Mouse (Mus musculus): ENCODE results near the gene Rims1. TPM values are rescaled to one million over a fixed set of nuclear protein-coding genes. Genes with fewer than 3 reads are reported as not detected.

Gene Rims1
- polyA plus RNA-seq, 1 experiment from 2014 or later: 2.1 TPM

- Histone ChIP-seq H3K36me3 (ENCODE audit: control insufficient read depth, insufficient read depth, low read length) (no peaks in the 10 kb centered on the region), H3K4me2 (no peak overlapping the region), H3K4me1 (ENCODE audit: control insufficient read depth, insufficient read depth, low read length) (no peaks in the 10 kb centered on the region), H3K4me3 (ENCODE audit: low read depth, low read length) (no peak overlapping the region), H3K27ac (ENCODE audit: low read depth, low read length) (no peak overlapping the region), H3K27me3 (ENCODE audit: control insufficient read depth, insufficient read depth, low read length) (no peaks in the 10 kb centered on the region), H3K9me3 (replicated peaks; ENCODE audit: control insufficient read depth, low read length) (no peaks in the 10 kb centered on the region), H3K9ac (ENCODE audit: low read depth, low read length) (no peak overlapping the region)
- WGBS (ENCODE audit: insufficient replicate concordance): 67% methylated on average over 2 of the region's 2 CpGs
- no peak for ATAC-seq (replicated peaks; ENCODE audit: insufficient number of reproducible peaks, low FRiP score, low TSS enrichment)
These were observed 339.2 kb downstream of the Rims1 start for GRCm38 (mm10) chr1:22466597-22466996.

- no peaks in the 10 kb centered on the region for H3K36me3 ChIP-seq (ENCODE audit: control insufficient read depth, insufficient read depth, low read length)
- WGBS (ENCODE audit: insufficient replicate concordance): 84% methylated on average over 2 of the region's 2 CpGs
- no peaks in the 10 kb centered on the region for H3K9me3 ChIP-seq (replicated peaks; ENCODE audit: control insufficient read depth, low read length)
- H3K27me3 ChIP-seq (ENCODE audit: control insufficient read depth, insufficient read depth, low read length): no peaks in the 10 kb centered on the region
- H3K9ac ChIP-seq (ENCODE audit: low read depth, low read length): no peak overlapping the region
- ATAC-seq (replicated peaks; ENCODE audit: insufficient number of reproducible peaks, low FRiP score, low TSS enrichment): no peak
- H3K27ac ChIP-seq (ENCODE audit: low read depth, low read length): no peak overlapping the region
- H3K4me2 ChIP-seq: no peak overlapping the region
- H3K4me3 ChIP-seq (ENCODE audit: low read depth, low read length): no peak overlapping the region
- H3K4me1 ChIP-seq (ENCODE audit: control insufficient read depth, insufficient read depth, low read length): no peaks in the 10 kb centered on the region
These were observed 381.8 kb downstream of the Rims1 start for GRCm38 (mm10) chr1:22424020-22424419.

DNA sequence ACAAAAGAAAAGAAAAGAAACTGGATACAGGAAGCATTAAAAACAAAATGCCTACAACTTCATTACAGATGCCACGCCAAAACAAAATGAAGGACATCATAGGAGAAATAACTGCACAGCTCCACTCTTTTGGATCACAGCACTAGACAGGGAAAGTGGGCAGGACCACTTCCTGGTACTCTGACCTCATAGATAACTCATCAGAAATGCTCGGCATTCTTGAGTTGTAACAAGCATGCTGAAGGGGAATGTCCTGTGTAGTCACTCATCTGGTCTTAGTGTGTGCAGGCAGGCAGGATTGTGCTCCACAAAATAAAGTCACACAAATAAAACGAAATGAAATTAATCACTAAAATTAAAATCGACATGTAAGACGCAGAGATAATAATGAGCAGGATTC lies 383.7 kb downstream of the Rims1 start:
- no peaks in the 10 kb centered on the region for H3K4me1 ChIP-seq (ENCODE audit: control insufficient read depth, insufficient read depth, low read length)
- no peak overlapping the region for H3K9ac ChIP-seq (ENCODE audit: low read depth, low read length)
- H3K27ac ChIP-seq (ENCODE audit: low read depth, low read length): no peak overlapping the region
- no peaks in the 10 kb centered on the region for H3K9me3 ChIP-seq (replicated peaks; ENCODE audit: control insufficient read depth, low read length)
- H3K4me3 ChIP-seq (ENCODE audit: low read depth, low read length): no peak overlapping the region
- H3K36me3 ChIP-seq (ENCODE audit: control insufficient read depth, insufficient read depth, low read length): no peaks in the 10 kb centered on the region
- WGBS (ENCODE audit: insufficient replicate concordance): 60% methylated on average over 5 of the region's 5 CpGs
- no peak overlapping the region for H3K4me2 ChIP-seq
- no peak; the same call in 1 of the 2 replicates for ATAC-seq (replicated peaks; ENCODE audit: insufficient number of reproducible peaks, low FRiP score, low TSS enrichment)
- no peaks in the 10 kb centered on the region for H3K27me3 ChIP-seq (ENCODE audit: control insufficient read depth, insufficient read depth, low read length)

GRCm38 (mm10) chr1:22410173-22410572 lies 395.6 kb downstream of the Rims1 start:
- H3K27ac ChIP-seq (ENCODE audit: low read depth, low read length): no peak overlapping the region
- H3K27me3 ChIP-seq (ENCODE audit: control insufficient read depth, insufficient read depth, low read length): no peaks in the 10 kb centered on the region
- WGBS (ENCODE audit: insufficient replicate concordance): 71% methylated on average over 7 of the region's 7 CpGs
- H3K4me3 ChIP-seq (ENCODE audit: low read depth, low read length): no peak overlapping the region
- H3K9ac ChIP-seq (ENCODE audit: low read depth, low read length): no peak overlapping the region
- H3K4me2 ChIP-seq: no peak overlapping the region
- ATAC-seq (replicated peaks; ENCODE audit: insufficient number of reproducible peaks, low FRiP score, low TSS enrichment): no peak
- no peaks in the 10 kb centered on the region for H3K36me3 ChIP-seq (ENCODE audit: control insufficient read depth, insufficient read depth, low read length)
- H3K4me1 ChIP-seq (ENCODE audit: control insufficient read depth, insufficient read depth, low read length): no peaks in the 10 kb centered on the region
- H3K9me3 ChIP-seq (replicated peaks; ENCODE audit: control insufficient read depth, low read length): no peaks in the 10 kb centered on the region

- no peak overlapping the region for H3K9ac ChIP-seq (ENCODE audit: low read depth, low read length)
- 63% methylated on average over 3 of the region's 3 CpGs for WGBS (ENCODE audit: insufficient replicate concordance)
- no peak overlapping the region for H3K4me2 ChIP-seq
- no peaks in the 10 kb centered on the region for H3K9me3 ChIP-seq (replicated peaks; ENCODE audit: control insufficient read depth, low read length)
- ATAC-seq (replicated peaks; ENCODE audit: insufficient number of reproducible peaks, low FRiP score, low TSS enrichment): no peak
- H3K4me1 ChIP-seq (ENCODE audit: control insufficient read depth, insufficient read depth, low read length): no peaks in the 10 kb centered on the region
- H3K27ac ChIP-seq (ENCODE audit: low read depth, low read length): no peak overlapping the region
- H3K36me3 ChIP-seq (ENCODE audit: control insufficient read depth, insufficient read depth, low read length): no peaks in the 10 kb centered on the region
- H3K4me3 ChIP-seq (ENCODE audit: low read depth, low read length): no peak overlapping the region
- H3K27me3 ChIP-seq (ENCODE audit: control insufficient read depth, insufficient read depth, low read length): no peaks in the 10 kb centered on the region
These were observed 419.4 kb downstream of the Rims1 start for GRCm38 (mm10) chr1:22386361-22386760.

GRCm38 (mm10) chr1:22377652-22378051 lies 428.1 kb downstream of the Rims1 start:
- no peak overlapping the region for H3K4me3 ChIP-seq (ENCODE audit: low read depth, low read length)
- no peak overlapping the region for H3K9ac ChIP-seq (ENCODE audit: low read depth, low read length)
- no peak overlapping the region for H3K4me2 ChIP-seq
- WGBS (ENCODE audit: insufficient replicate concordance): 74% methylated on average over 5 of the region's 5 CpGs
- H3K27me3 ChIP-seq (ENCODE audit: control insufficient read depth, insufficient read depth, low read length): no peaks in the 10 kb centered on the region
- H3K27ac ChIP-seq (ENCODE audit: low read depth, low read length): no peak overlapping the region
- no peaks in the 10 kb centered on the region for H3K4me1 ChIP-seq (ENCODE audit: control insufficient read depth, insufficient read depth, low read length)
- no peaks in the 10 kb centered on the region for H3K9me3 ChIP-seq (replicated peaks; ENCODE audit: control insufficient read depth, low read length)
- H3K36me3 ChIP-seq (ENCODE audit: control insufficient read depth, insufficient read depth, low read length): no peaks in the 10 kb centered on the region
- no peak for ATAC-seq (replicated peaks; ENCODE audit: insufficient number of reproducible peaks, low FRiP score, low TSS enrichment)

DNA sequence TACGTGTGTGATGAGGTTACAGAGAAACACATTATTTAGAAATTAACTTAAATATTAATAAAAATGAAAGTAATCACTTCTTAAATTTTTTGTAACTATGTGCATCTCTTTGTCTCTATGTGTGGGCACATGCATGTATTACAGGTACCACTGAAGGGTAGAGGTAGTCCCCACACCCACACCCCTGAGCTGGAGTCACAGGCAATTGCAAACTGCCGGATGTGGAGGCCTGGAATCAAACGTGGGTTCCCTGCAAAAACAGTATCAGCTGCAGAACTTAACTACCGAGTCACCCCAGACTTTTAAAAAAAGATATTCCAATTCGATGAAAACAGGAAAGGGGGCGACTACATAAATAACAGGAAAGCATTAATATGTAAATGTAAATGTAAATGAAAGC lies 428.7 kb downstream of the Rims1 start:
- no peak overlapping the region for H3K4me2 ChIP-seq
- no peaks in the 10 kb centered on the region for H3K27me3 ChIP-seq (ENCODE audit: control insufficient read depth, insufficient read depth, low read length)
- H3K4me3 ChIP-seq (ENCODE audit: low read depth, low read length): no peak overlapping the region
- H3K27ac ChIP-seq (ENCODE audit: low read depth, low read length): no peak overlapping the region
- H3K9me3 ChIP-seq (replicated peaks; ENCODE audit: control insufficient read depth, low read length): no peaks in the 10 kb centered on the region
- H3K9ac ChIP-seq (ENCODE audit: low read depth, low read length): no peak overlapping the region
- no peak for ATAC-seq (replicated peaks; ENCODE audit: insufficient number of reproducible peaks, low FRiP score, low TSS enrichment)
- H3K4me1 ChIP-seq (ENCODE audit: control insufficient read depth, insufficient read depth, low read length): no peaks in the 10 kb centered on the region
- WGBS (ENCODE audit: insufficient replicate concordance): 59% methylated on average over 6 of the region's 6 CpGs
- no peaks in the 10 kb centered on the region for H3K36me3 ChIP-seq (ENCODE audit: control insufficient read depth, insufficient read depth, low read length)

DNA sequence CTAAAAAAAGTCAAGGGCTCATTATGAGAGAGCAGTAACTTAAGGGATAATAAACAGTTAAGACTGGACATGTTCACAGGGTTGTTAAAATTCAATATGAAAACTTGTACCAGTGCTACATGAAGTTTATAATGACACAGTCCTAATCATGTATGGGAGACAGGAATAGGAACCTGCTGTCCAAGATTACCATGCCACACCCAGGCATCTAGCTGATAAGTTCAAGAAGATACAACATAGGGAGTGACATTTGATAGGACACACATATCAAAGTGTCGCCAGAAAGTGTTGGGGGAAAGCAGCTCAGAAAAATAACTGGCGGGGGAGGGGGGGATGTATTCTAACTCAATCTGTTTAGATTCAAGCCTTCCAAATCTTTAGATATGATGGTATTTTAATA lies 449.6 kb downstream of the Rims1 start:
- Histone ChIP-seq H3K36me3 (ENCODE audit: control insufficient read depth, insufficient read depth, low read length) (no peaks in the 10 kb centered on the region), H3K4me3 (ENCODE audit: low read depth, low read length) (no peak overlapping the region), H3K4me1 (ENCODE audit: control insufficient read depth, insufficient read depth, low read length) (no peaks in the 10 kb centered on the region; the same call in 1 of the 2 replicates), H3K27ac (ENCODE audit: low read depth, low read length) (no peak overlapping the region), H3K27me3 (ENCODE audit: control insufficient read depth, insufficient read depth, low read length) (no peaks in the 10 kb centered on the region), H3K4me2 (no peak overlapping the region), H3K9me3 (replicated peaks; ENCODE audit: control insufficient read depth, low read length) (no peaks in the 10 kb centered on the region), H3K9ac (ENCODE audit: low read depth, low read length) (no peak overlapping the region)
- 64% methylated on average over 2 of the region's 2 CpGs for WGBS (ENCODE audit: insufficient replicate concordance)
- no peak for ATAC-seq (replicated peaks; ENCODE audit: insufficient number of reproducible peaks, low FRiP score, low TSS enrichment)

DNA sequence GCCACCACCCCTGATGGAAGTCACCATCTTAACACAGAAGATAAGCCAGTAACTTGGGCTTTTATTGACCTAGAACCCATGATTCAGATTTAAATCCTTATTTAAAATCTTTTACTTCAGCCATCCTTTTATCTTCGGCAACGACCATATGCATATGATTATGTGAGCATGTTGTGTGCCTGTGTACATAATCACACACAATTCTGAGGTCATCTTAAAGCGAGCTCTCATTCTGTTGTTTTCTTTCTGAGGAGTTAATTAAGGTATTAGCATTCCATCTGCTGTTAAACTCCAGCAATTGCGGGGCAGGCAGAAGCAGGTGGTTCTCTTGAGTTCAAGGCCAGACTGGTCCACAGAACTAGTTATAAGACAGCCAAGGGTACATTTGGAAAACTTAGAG lies 452.1 kb downstream of the Rims1 start:
- Histone ChIP-seq H3K9me3 (replicated peaks; ENCODE audit: control insufficient read depth, low read length) (no peaks in the 10 kb centered on the region), H3K4me1 (ENCODE audit: control insufficient read depth, insufficient read depth, low read length) (no peaks in the 10 kb centered on the region; the same call in 1 of the 2 replicates), H3K4me2 (no peak overlapping the region), H3K27me3 (ENCODE audit: control insufficient read depth, insufficient read depth, low read length) (no peaks in the 10 kb centered on the region), H3K4me3 (ENCODE audit: low read depth, low read length) (no peak overlapping the region), H3K36me3 (ENCODE audit: control insufficient read depth, insufficient read depth, low read length) (no peaks in the 10 kb centered on the region), H3K27ac (ENCODE audit: low read depth, low read length) (no peak overlapping the region), H3K9ac (ENCODE audit: low read depth, low read length) (no peak overlapping the region)
- WGBS (ENCODE audit: insufficient replicate concordance): 83% methylated on average over 4 of the region's 4 CpGs
- ATAC-seq (replicated peaks; ENCODE audit: insufficient number of reproducible peaks, low FRiP score, low TSS enrichment): no peak
